Mouse (Mus musculus): Measurements from ENCODE around the gene Zmiz2.
"Not testable (repeated sequence)": the region's sequence is repeated elsewhere in the genome, so short reads cannot be mapped to it uniquely, and the experiment has no call there.

- TF ChIP-seq EP300 (optimal IDR thresholded peaks at IDR 0.05); CTCF (IDR thresholded peaks at IDR 0.05; ENCODE audit: low read depth): not testable (repeated sequence)
These were observed 20.9 kb upstream of the Zmiz2 start for GRCm38 (mm10) chr11:6367986-6368385.
